Mouse (Mus musculus): ENCODE results near the gene Col6a4. TPM values are rescaled to one million over a fixed set of nuclear protein-coding genes. Genes with fewer than 3 reads are reported as not detected.

Col6a4 gene
- polyA plus RNA-seq, 2 experiments from 2014 or later = 0.90 TPM; not detected in 1

DNA sequence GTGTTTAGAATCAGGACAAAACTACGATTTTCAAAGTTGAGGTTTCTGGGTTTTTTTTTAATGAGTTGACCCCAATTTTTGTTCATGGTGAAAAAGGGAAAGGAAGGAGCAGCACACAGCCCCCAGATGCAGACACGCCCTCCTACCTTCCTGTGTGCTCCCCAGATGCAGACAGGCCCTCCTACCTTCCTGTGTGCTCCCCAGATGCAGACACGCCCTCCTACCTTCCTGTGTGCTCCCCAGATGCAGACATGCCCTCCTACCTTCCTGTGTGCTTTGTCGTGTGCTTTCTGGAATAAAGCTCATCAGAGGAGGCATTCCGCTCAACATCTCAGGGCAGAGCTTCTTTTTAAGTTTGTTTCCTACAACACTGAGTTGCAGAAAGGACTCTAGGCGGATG, 24.9 kb downstream of the Col6a4 start:
- no peak for ATAC-seq

DNA sequence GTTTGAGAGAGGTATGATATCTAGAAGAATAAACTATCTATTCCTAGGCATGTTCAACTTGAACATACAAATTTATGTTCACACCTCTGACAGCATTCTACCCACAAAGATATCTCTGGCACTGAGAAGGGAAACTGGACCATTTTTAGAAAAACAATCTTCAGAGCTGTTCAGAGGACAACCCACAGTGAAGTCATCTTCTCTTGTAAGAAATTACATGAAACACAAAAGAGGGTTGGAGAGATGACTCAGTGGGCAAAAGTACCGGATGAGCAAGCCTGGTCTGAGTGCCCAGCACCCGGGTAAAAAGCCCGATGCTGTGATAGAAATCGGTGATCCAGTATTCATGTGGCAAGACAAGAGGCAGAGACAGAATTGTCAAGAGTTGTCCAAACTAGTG, 43.1 kb downstream of the Col6a4 start:
- no peak for ATAC-seq

DNA sequence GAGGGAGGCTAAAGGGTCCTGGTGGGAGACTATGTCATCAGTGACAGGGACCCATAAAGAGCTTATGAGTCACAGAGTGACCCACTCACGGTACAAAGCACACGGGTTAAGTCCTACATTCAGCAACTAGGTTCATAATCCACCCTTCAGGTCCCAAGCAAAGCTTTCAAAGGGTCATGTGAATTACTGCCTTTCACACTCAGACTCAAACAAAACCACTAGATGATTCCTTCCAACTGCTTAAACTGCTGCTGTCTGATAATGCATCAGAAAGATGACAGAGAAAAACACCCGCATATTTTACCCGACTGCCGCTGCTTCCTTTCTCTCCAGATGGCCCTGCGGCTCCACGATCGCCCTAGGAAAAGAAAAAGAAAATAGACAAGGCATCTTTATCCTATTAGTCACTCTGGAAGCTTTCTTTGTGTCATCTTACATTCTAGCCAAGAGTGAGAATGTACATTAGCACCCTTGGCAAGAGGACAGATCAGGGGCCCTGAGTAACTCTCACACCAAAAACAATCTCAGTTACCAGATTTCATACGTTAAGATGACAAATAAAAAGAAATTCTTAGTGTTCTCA, 52.6 kb downstream of the Col6a4 start:
- ATAC-seq = no peak

DNA sequence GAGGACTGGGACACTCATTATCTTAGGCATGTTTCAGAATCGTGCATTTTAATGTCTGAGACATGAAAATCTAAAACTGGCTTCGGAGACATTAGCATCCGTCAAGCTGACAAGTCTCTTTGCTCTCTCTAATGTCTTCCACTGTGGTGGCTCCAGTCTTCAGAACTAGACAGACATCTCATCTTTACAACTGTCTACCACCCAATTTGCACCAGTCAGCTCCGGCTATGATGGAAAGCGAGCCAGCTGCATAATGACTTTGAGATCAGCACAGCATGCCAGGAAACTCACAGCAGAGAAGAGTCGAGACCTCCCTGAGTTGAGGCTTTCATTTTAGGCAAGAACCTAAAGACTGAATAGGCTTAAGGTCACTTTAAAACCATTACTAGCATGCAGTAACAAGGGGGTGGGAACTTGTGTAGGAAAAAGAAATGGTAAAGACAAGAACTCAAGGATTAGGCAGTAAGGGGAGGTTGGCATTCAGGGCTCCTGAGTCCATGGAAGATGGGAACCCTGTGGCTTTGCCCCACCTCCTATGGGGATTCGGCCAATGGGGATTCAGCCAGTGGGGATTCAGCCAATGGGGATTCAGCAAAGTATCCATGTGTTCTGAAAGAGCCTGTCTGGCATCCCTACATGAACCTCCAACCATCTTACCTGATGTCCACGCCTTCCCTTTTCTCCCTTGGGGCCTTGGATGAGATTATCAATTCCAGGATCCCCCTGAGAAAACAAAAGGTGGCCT, 56.5 kb downstream of the Col6a4 start:
- no peak for ATAC-seq

DNA sequence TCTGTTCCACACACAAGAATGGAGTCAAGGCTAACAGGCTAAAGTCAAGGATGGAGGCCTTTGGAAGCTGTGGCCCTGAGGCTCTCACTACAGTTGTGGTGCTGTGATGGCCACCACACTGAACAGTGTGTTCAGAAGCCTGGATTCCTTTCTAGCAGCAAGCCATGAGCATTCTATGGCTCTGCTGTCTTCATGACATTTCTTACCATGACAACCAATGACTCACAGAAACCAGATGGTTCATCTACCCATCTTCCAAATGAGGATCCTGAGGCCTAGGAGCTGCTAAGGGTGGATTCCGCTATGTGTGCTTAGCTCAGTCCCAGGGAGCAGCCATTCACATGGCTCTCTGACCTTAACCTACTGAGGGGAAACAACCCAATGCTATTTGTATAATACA, 57.3 kb downstream of the Col6a4 start:
- ATAC-seq = no peak

DNA sequence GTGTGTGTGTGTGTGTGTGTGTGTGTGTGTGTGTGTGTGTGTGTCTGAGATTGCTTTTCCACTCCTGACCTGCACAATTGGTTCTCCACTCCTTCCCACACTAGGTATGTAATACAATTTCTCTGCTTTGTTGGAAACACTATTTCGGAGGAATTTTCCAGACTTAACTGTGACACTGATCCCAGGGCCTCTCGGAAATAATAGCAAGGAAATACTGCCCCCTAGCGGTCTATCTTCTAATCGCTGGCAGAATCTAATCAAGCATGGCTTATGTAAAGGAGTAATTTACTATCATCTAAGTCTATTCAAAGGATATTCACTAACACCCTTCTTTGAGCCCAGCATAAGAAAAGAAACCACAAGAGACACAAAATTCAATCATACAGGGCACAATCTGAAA, 57.7 kb downstream of the Col6a4 start:
- no peak for ATAC-seq

DNA sequence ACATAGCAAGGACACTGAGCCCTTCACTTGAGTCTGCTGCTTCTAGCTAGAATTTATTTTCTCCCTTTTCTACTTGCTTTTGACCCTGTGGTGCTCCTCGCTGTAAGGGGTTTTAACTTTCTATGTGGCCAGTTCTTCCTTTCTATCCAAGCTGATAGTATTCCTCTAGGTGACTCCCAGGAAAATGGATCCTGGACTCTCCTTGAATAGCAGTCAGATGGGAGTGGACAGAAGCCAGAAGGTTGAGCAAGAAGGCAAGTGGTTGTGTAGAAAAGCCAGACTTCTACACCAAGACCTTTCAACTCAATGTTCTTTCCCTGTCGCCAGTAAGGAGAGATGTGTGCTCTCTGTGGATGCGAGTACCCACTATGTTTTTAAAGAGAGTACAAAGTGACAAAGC, 80.9 kb downstream of the Col6a4 start:
- no peak for ATAC-seq

DNA sequence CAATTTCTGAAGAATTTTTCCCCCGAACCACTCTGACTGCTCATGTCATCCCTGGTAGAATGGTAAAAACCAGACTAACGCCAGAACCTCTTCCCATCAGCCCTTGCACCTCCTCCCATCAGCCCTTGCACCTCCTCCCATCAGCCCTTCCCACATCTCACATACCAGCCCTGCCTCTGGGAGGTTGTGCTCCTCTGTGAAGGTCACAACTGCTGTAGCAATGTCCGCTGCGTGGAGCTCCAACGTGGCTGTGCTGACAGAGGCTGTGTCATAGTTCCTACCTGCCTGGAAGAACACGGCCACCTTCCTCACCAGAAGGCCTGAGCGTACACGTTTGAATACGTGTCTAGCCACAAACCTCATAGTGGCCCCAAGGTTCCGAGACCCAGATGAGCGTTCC, 83.4 kb downstream of the Col6a4 start:
- no peak for ATAC-seq

DNA sequence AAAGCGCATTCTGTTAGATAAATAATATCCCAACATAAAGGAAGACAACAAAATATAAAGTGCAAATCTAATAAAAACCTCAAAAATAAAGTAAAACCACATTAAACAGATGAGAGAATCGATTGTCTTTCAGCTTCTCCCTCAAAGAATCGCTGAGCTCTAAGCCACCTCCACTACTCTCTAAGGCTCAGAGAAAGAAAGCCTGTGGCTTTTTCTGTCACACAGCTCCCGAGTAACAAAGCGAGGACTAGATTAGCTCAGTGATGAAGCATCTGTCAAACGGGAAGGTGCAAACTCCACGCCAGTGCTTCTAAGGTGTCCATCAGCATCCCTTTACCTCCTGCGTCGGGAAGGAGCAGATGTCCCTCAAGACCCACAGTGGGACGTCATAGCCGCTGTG, 98.6 kb downstream of the Col6a4 start:
- no peak for ATAC-seq

DNA sequence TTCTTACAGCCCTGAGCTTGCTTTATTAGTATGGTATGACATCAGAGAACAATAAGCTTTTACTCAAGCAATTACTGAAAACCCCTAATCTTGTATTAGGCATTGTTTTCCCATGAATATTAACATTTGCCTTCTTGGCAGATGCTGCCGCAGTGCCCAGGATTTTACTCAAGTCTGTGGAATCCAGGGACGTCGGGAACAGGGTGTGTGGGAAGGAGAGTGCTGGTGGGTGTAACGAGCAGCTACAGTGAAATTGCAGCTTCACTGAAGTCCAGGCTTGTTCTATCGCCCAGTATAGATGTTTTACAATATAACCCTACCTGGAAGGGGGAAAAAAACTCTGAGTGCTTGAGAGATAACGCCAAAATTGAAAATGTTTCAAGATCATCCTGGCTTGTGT, 104.2 kb downstream of the Col6a4 start:
- ATAC-seq = no peak

DNA sequence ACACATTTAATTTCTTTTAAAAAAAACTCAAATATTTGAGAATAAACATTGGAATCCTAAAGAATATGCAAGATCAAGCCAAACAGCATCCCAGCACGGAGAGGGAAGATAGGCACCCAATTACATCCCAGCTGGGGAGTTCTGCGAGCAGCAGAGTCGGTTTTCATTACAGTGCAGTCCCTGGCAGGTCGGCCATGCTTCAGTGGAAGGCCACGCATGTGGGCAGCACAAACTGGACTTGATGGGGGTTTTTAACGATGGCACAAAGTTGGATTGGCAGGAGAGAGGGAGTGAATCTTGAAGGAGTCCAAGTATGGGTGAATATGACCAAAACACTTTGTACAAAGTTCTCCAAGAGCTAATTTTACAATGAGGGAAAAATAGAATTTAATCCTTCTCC, 106.5 kb downstream of the Col6a4 start:
- no peak for ATAC-seq

DNA sequence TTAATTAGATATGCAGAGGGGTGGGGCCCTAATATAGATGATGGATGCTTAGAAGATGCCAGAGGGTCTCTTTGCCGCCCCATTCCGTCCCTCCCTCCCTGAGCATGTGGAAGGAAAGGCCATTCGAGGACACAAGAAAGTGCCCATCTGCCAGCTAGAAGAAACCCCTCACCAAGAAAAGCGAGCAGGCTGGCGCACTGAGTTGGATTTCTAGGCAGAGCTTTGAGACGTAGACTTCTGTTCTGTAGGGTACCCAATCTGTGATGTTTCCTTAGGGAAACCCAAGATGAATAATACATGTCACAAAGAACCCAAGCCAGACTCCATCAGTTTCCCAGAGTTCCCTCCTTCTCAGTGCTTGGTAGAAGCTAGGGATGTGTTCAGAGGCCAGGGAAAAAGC, 107.1 kb downstream of the Col6a4 start:
- no peak for ATAC-seq

DNA sequence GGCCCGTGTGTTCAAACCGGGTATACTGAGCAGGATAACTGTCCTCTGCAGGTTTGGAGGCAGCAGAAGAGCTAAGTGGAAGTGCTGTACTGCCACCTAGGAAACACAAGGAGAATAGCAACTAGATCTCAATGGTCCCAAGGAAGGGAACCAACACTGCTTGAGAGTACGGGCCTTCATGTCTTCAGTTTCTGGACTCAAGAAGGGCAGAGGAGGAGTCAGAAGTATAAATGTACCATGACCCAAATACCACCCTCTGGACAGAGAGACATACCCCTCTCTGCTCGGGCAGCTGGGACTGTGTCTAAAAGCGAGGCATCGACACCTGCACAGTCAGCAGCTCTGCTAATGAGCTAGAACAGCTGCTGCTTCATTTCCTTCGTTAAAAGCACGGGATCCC, 108.5 kb downstream of the Col6a4 start:
- no peak for ATAC-seq

DNA sequence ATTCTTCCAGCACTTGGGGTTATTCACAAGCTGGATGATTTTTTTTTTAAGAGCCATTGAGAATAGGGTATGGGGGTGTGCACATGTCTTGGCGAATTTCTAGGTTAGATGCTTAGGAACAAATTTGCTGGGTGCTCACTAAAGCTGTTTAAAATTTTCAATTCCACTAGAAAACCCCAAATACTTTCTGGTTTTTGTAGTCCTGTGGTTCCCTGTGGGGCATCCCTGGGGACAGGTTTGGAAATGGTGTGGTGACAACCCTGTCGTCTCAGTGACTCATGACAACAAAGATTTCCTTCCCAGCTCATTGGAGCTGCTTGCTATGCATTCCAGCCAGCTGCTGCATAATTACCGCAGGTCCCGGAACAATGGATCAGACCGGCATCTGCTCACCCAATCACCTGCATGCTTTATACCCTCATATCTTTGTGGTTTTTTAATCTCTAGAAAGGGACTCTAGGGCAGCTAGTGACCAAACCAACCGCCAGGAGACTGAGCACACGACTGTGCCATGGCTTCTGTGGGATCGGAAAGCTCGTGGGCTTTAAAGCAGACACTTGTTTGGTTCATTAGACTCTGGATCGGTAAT, 111.6 kb downstream of the Col6a4 start:
- ATAC-seq = no peak

DNA sequence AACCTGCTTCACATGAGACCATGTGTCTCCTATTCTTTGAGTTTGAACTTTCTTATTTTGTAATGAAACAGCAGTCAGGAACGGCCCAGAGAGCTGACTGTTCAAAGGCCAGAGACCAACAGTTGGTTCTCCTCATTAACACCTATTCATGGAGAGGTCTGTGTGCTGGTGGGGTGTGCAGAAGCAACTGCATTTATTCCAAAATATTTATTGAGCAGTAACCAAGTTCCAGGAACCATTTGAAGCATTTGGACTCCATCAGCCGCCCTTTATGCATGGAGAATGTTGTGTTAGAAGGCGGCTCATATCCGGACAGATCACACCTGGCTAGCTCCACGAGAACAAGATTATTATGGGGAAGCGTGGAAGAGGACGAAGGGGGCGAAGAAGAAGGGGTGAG, 118.1 kb downstream of the Col6a4 start:
- no peak for ATAC-seq

DNA sequence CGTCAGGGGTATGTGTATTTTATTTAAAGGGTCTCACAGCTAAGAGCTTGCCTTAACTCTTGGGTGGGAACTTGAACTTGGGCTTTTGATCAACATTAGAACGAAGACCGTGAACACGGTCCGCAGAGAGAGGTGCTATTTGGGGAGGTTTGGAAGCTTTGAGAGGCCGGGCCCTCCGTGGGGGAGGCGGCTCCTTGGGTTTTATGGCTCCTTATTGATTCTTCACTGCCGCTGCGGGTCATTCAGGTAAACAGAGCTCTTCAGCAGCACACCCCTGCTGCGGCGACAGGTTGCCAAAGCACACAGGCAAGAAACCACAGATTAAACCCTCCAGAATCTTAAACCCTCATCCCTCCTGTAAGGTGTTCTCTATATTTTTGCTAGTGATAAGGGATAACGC, 119.7 kb downstream of the Col6a4 start:
- no peak for ATAC-seq

DNA sequence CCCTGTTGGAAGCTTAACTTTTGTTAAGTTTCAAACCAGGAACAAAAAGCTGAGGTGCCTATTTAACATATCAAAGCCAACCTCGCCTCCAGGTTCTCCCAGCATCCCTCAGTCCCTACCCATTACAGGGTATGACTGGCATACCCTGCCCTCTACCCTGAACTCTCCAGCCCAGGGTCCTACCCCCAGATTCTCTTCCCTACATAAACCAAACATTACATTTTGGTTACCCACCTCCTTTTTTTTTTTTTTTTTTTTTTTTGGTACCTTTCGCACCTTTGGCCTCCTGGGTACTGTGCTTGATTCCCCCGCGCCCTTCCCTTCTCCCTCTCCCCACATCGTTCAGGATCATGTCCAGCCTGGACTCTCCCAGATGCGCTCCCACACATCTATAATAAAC, 120.3 kb downstream of the Col6a4 start:
- no peak for ATAC-seq

DNA sequence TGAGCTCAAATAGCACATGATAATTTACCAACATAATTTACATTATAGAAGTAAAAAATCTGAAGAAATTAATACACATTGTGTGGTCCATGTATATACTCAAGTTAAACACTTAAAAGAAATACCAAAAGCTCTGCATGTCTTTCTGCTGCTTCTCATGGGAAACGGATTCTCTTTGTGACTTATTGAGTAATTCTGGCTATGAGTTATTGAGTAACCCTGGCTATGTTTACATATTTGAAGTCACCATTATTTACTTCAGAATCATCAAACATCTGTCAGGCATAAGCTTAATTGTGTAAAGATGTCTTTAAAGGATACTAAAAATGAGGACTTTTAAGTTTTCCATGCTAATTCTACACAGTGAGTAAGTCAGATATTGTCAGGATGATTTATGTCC, 122.8 kb downstream of the Col6a4 start:
- no peak for ATAC-seq

DNA sequence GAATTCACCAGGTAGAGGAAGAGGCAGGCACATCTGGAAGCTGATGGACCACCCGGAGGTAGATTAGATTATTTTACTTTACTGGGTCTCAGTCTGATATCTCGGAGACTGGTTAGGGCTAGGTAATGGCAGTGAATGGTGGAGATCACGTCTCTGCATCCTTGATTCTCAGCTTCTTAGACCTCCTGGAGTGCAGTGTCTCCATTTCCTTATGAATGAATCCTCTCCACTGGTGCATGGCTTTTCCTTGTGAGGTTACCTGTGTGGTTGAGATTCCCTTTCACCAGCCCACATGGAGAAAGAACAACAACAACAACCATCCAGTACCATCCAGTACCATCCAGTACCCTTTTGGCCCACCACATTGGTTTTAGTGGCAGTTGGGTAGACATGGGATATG, 124.6 kb downstream of the Col6a4 start:
- no peak for ATAC-seq

DNA sequence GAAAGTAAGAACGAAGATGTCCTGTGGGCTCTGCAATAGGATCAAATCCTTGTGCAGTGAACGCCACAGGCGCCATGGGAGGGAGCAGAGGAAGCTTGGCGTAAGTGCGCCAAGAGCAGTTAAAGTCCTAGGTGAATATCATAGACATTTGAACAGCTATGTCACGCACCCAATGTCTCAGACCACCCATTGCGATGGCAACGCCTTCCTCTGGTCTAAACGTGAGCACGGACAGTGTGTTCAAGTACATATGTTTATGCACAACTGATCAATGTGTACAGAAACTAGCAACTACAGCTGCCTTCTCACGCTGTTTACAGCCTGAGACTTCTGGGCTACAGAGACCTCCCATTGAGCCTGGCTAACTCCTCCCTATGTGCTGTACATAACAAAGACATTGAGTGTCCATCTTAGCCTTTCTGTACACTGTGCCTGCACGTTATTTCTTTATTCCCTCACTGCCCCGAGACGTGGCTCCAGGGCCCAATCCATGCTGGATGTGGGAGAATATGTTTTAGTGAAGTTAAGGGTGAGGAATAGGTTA, 125.2 kb downstream of the Col6a4 start:
- ATAC-seq = no peak

DNA sequence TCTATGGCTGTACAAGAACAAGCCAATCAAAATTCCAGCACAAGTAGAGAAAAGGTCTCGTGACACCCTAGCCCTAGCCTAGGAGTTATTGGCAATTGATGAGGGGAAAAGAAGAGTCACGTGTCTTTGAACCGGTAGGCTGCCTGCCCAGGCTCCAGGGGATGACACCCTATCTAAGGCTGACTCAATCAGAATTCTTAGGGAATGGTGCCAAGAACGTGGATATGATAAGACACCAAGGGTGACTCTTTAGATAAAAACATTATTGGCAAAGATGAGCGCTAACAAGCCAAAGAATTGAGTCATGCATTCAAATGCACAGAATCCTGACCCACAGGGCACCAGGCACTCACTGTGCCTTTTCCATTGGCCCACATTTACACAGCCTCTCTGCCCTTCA, 125.7 kb downstream of the Col6a4 start:
- no peak for ATAC-seq

DNA sequence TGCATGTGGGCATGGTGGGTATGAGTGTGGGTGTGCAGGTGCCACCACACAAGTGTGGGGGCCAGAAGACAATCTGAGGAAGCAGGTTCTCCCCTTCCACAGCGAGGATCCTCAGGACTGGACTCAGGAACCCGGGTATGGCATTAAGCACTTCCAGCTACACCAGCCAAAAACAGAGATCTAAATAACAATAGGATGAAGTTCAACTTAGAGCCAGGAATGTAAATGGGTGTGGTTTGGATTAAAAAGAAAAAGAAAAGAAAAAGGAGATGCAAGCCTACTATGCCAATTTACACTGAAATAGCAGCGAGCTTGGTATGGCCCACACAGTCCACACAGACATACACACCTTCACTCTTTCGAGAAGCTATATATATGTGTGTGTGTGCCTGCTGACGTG, 128.6 kb downstream of the Col6a4 start:
- ATAC-seq = no peak

DNA sequence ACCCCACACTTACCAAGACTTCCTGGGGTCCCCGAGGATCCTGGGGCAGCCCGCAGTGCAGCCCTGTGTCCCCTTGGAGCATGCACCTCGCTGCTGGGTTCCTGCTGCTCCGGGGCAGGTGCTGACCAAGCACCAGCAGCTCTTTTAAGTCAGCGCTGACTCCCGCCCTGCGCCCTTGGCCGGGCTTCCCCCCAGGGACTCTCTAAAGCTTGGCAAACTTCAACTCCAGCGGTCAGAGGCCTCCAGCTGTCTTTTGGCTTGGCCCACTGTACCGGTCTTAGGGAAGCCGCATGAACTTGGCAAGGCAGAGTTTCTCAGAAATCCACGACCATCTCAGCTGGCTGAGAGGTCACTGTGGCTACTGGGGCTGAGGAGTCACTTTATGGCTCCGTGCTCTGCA, 136.1 kb downstream of the Col6a4 start, which contains the start of gene Col6a5:
Gene Col6a5, minus strand, starts transcription at position 111 of the 400 bp plus-strand sequence.
- no peak for ATAC-seq

DNA sequence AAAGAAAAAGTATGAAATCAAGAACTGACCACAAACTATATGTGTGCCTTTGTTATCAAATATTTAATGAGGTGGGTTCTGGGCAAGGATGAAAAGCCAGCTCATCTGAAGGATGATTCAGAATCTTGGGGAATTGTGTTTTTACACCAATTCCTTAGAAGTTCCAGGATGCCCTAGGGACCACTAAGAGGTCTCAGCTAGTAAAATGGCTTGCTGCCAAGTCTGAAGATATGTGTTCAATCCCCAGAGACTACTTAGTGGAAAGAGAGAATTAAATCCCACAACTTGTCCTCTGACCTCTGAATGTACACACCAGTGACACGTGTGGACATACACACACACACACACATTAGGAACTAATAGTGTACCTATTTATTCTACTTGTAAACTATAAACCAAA, 137.5 kb downstream of the Col6a4 start:
- ATAC-seq = no peak
